In the genomic region with DNA sequence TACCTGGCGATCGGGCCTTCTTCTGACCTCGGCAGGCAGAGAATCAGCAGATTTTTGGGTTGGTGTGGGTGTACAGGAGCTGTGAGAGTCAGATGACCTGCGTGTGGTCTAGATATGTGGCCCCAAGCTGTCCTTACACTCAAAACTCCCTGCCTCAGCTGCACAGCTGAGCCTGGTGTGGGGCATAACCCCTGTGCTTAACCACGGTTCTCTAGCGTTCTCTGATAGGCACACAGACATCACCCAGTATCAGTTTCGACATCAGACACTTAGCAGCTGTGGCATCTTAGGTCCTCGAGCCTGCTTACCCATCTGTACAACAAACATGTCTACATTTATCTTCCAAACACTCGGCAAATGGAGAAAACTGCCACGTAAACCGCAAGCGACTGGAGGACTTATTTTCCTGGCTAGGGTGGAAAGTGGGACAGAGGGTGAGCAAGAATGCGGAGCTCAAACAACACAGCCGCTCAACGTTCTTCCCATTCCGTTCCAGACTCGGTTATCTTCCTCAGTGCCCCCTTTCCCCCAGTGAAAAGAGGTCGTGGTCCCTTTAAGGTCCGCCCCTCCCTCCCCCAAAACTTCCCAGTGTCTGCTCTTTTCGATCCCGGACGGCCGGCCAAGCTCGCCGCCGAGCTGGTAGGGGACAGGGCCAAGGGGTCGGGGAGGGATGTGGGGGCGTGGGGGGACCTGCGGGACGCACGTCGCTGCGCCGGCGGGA, we compare ENCODE assay signal across 7 mouse cellular contexts. TPM values are rescaled to one million over a fixed set of nuclear protein-coding genes. Genes with fewer than 3 reads are reported as not detected.
DNase-seq lines count a peak whose midpoint lies in the region; ATAC-seq and TF ChIP-seq lines count a peak whose summit lies in the region.

A gene (plus strand): TSS at position 321 of the 721 bp plus-strand sequence.

- H3K27me3 ChIP-seq in CH12.LX (replicated peaks) = no peaks in the 10 kb centered on the region
- H3K27me3 ChIP-seq in embryonic facial prominence, embryonic 15.5 days = no peaks in the 10 kb centered on the region
- H3K27me3 ChIP-seq in heart, embryonic 15.5 days = no peaks in the 10 kb centered on the region
- H3K27me3 ChIP-seq in lung, embryonic 14.5 days (ENCODE audit: insufficient read depth, low read length) = no peaks in the 10 kb centered on the region

- H3K27ac ChIP-seq in CH12.LX (ENCODE audit: insufficient read depth, low read depth) = peak within 1 kb of the TSS; percentile 89
- H3K27ac ChIP-seq in embryonic facial prominence, embryonic 15.5 days (replicated peaks) = peak within 1 kb of the TSS; percentile 100
- peak within 1 kb of the TSS; percentile 100 for H3K27ac ChIP-seq in heart, embryonic 15.5 days
- H3K27ac ChIP-seq in lung, embryonic 14.5 days (ENCODE audit: low read depth) = peak within 1 kb of the TSS; percentile 100

- no peak for TF ChIP-seq RAD21 in CH12.LX (IDR thresholded peaks at IDR 0.05; ENCODE audit: low read depth, low read length)

- peak within 1 kb of the TSS; percentile 70 for H3K4me2 ChIP-seq in CH12.LX (ENCODE audit: insufficient read depth, low read depth, poor library complexity, severe bottlenecking)
- H3K4me2 ChIP-seq in embryonic facial prominence, embryonic 15.5 days (replicated peaks) = peak within 1 kb of the TSS; percentile 94
- peak within 1 kb of the TSS; percentile 88 for H3K4me2 ChIP-seq in heart, embryonic 15.5 days
- H3K4me2 ChIP-seq in lung, embryonic 14.5 days = peak within 1 kb of the TSS; percentile 98

- H3K9me3 ChIP-seq in CH12.LX (replicated peaks; ENCODE audit: low read length) = no peaks in the 10 kb centered on the region
- no peaks in the 10 kb centered on the region for H3K9me3 ChIP-seq in embryonic facial prominence, embryonic 15.5 days (replicated peaks)
- no peaks in the 10 kb centered on the region for H3K9me3 ChIP-seq in heart, embryonic 15.5 days (replicated peaks)
- no peaks in the 10 kb centered on the region for H3K9me3 ChIP-seq in lung, embryonic 14.5 days (ENCODE audit: low read depth, low read length)

- H3K9ac ChIP-seq in CH12.LX (ENCODE audit: insufficient read depth, low read depth) = peak within 1 kb of the TSS; percentile 96
- H3K9ac ChIP-seq in embryonic facial prominence, embryonic 15.5 days = peak within 1 kb of the TSS; percentile 84
- peak within 1 kb of the TSS; percentile 97 for H3K9ac ChIP-seq in heart, embryonic 15.5 days
- H3K9ac ChIP-seq in lung, embryonic 14.5 days = peak within 1 kb of the TSS; percentile 91

- H3K36me3 ChIP-seq in CH12.LX (replicated peaks in 1 of 2; ENCODE audit: control insufficient read depth in 1 of 2, insufficient read depth in 1 of 2, low read length in 1 of 2) = peaks cover 14 to 16% of the 10 kb centered on the region in 2 experiments
- peaks cover 4% of the 10 kb centered on the region for H3K36me3 ChIP-seq in embryonic facial prominence, embryonic 15.5 days
- peaks cover 10% of the 10 kb centered on the region for H3K36me3 ChIP-seq in heart, embryonic 15.5 days
- peaks cover 19% of the 10 kb centered on the region for H3K36me3 ChIP-seq in lung, embryonic 14.5 days (ENCODE audit: insufficient read depth)

- peak within 1 kb of the TSS; percentile 63 to 90 (median 74) for H3K4me3 ChIP-seq in CH12.LX (replicated peaks in 1 of 3; ENCODE audit: low read depth in 2 of 3, low read length in 2 of 3, poor library complexity in 1 of 3)
- H3K4me3 ChIP-seq in embryonic facial prominence, embryonic 15.5 days (replicated peaks) = peak within 1 kb of the TSS; percentile 79
- H3K4me3 ChIP-seq in heart, embryonic 15.5 days = peak within 1 kb of the TSS; percentile 92
- peak within 1 kb of the TSS; percentile 81 for H3K4me3 ChIP-seq in lung, embryonic 14.5 days (ENCODE audit: low read depth, low read length)

- in situ Hi-C loops in CH12.LX (cut with MboI; ENCODE audit: low pct_ligation_motif_present, low pct_unique_long_range_greater_than_20kb, low sequenced_read_pairs) = no loop called here

- peak; percentile 68 for TF ChIP-seq POLR2A in CH12.LX (IDR thresholded peaks at IDR 0.05; ENCODE audit: low read depth, low read length)

- peaks cover 5 to 31% of the 10 kb centered on the region in 2 experiments for H3K4me1 ChIP-seq in CH12.LX (ENCODE audit: control insufficient read depth in 1 of 2, insufficient read depth in 2 of 2)
- H3K4me1 ChIP-seq in embryonic facial prominence, embryonic 15.5 days = peaks cover 31% of the 10 kb centered on the region
- H3K4me1 ChIP-seq in heart, embryonic 15.5 days (replicated peaks) = peaks cover 34% of the 10 kb centered on the region
- H3K4me1 ChIP-seq in lung, embryonic 14.5 days (ENCODE audit: insufficient read depth) = peaks cover 18% of the 10 kb centered on the region

- H3K79me2 ChIP-seq in CH12.LX (replicated peaks; ENCODE audit: control insufficient read depth, extremely low read depth, insufficient read depth, poor library complexity, severe bottlenecking) = peaks cover 21% of the 10 kb centered on the region

- 1% methylated on average over 35 of the region's 35 CpGs for WGBS in embryonic facial prominence, embryonic 15.5 days
- WGBS in heart, embryonic 15.5 days = 2% methylated on average over 35 of the region's 35 CpGs
- WGBS in lung, embryonic 14.5 days = 2% methylated on average over 35 of the region's 35 CpGs

- TF ChIP-seq CTCF in CH12.LX (conservative IDR thresholded peaks at IDR 0.05 in 1 of 2, IDR thresholded peaks at IDR 0.05 in 1 of 2; ENCODE audit: low read depth in 2 of 2, low read length in 2 of 2) = no peak
- TF ChIP-seq CTCF in lung, embryonic 14.5 days (IDR thresholded peaks at IDR 0.05; ENCODE audit: low read depth) = no peak

- peak; percentile 9 for ATAC-seq in embryonic facial prominence, embryonic 15.5 days (ENCODE audit: insufficient number of reproducible peaks, low FRiP score, low TSS enrichment, low read depth)
- peak; percentile 17 for ATAC-seq in heart, embryonic 15.5 days (replicated peaks; ENCODE audit: insufficient number of reproducible peaks, insufficient read depth, low FRiP score, low read depth)
- ATAC-seq in lung, embryonic 14.5 days (ENCODE audit: insufficient read depth) = peak; percentile 12

- peak; percentile 71 for TF ChIP-seq EP300 in CH12.LX (IDR thresholded peaks at IDR 0.05; ENCODE audit: low read length)

- dilution Hi-C loops in CH12.LX (cut with MboI; ENCODE audit: extremely low pct_ligation_motif_present, extremely low pct_unique_long_range_greater_than_20kb, low sequenced_read_pairs) = no loop called here

- peak; percentile 79 for DNase-seq in CH12.LX (ENCODE audit: extremely low read depth)
- peak; percentile 91 for DNase-seq in Muller cell, postnatal 12 days (ENCODE audit: inconsistent ontology term)
- DNase-seq in kidney, postnatal 4 days = peak; percentile 34 to 88
- peak; percentile 76 for DNase-seq in lung, embryonic 14.5 days
- peak; percentile 72 for DNase-seq in skeletal muscle tissue, adult 2 months (ENCODE audit: low read depth, low spot score)

TF ChIP-seq in CH12.LX, 34 proteins besides CTCF, POLR2A, EP300 and RAD21 (continues in another document):
- no peak for TF ChIP-seq ELF1 (IDR thresholded peaks at IDR 0.05; ENCODE audit: low read depth, low read length)
- TF ChIP-seq SMC3 (IDR thresholded peaks at IDR 0.05; ENCODE audit: low read depth, low read length) = no peak
- no peak for TF ChIP-seq ZC3H11A (IDR thresholded peaks at IDR 0.05; ENCODE audit: low read depth, low read length)
- TF ChIP-seq POLR2AphosphoS2 (IDR thresholded peaks at IDR 0.05; ENCODE audit: low read depth, low read length) = no peak
- TF ChIP-seq MXI1 (IDR thresholded peaks at IDR 0.05; ENCODE audit: low read depth, low read length) = peak; percentile 15; the same call in 1 of the 2 replicates
- peak; percentile 4; the same call in 1 of the 2 replicates for TF ChIP-seq JUND (conservative IDR thresholded peaks at IDR 0.05; ENCODE audit: low read depth, low read length)
- TF ChIP-seq RCOR1 (conservative IDR thresholded peaks at IDR 0.05; ENCODE audit: low read depth, low read length) = no peak
- TF ChIP-seq ZMIZ1 (IDR thresholded peaks at IDR 0.05; ENCODE audit: low read depth, low read length) = peak; percentile 47; the same call in 1 of the 2 replicates
- no peak for TF ChIP-seq ZKSCAN1 (IDR thresholded peaks at IDR 0.05; ENCODE audit: borderline replicate concordance, low read depth, low read length)
- peak; percentile 85 for TF ChIP-seq ETS1 (conservative IDR thresholded peaks at IDR 0.05; ENCODE audit: low read depth, low read length)
- no peak for TF ChIP-seq USF2 (conservative IDR thresholded peaks at IDR 0.05; ENCODE audit: low read depth, low read length)
- no peak for TF ChIP-seq MAFK (IDR thresholded peaks at IDR 0.05; ENCODE audit: insufficient replicate concordance, low read length)
- TF ChIP-seq UBTF (IDR thresholded peaks at IDR 0.05; ENCODE audit: low read depth, low read length) = peak; percentile 15; the same call in 1 of the 2 replicates
- TF ChIP-seq PAX5 (IDR thresholded peaks at IDR 0.05; ENCODE audit: low read length) = no peak
- TF ChIP-seq HCFC1 (IDR thresholded peaks at IDR 0.05; ENCODE audit: low read depth, low read length) = no peak
- peak; percentile 61; the same call in 1 of the 2 replicates for TF ChIP-seq NELFE (IDR thresholded peaks at IDR 0.05; ENCODE audit: low read depth, low read length)
- TF ChIP-seq MAZ (IDR thresholded peaks at IDR 0.05; ENCODE audit: low read depth, low read length) = no peak
- TF ChIP-seq SIN3A (IDR thresholded peaks at IDR 0.05; ENCODE audit: low read length) = peak; percentile 54
- TF ChIP-seq GABPA (IDR thresholded peaks at IDR 0.05; ENCODE audit: insufficient replicate concordance, low read depth, low read length) = no peak
- TF ChIP-seq USF1 (IDR thresholded peaks at IDR 0.05; ENCODE audit: low read depth, low read length) = no peak
- peak; percentile 85 for TF ChIP-seq BHLHE40 (IDR thresholded peaks at IDR 0.05; ENCODE audit: low read depth, low read length)
- TF ChIP-seq E2F4 (IDR thresholded peaks at IDR 0.05; ENCODE audit: insufficient replicate concordance, low read depth, low read length) = no peak
- no peak for TF ChIP-seq KAT2A (IDR thresholded peaks at IDR 0.05; ENCODE audit: insufficient replicate concordance, low read length)
- no peak for TF ChIP-seq JUN (IDR thresholded peaks at IDR 0.05; ENCODE audit: insufficient read depth, low read depth, low read length)
- TF ChIP-seq ZNF384 (IDR thresholded peaks at IDR 0.05; ENCODE audit: low read depth, low read length) = no peak
- peak; percentile 44; the same call in 1 of the 2 replicates for TF ChIP-seq CHD2 (IDR thresholded peaks at IDR 0.05; ENCODE audit: low read length)

RNA-seq across cellular contexts. Expression of the gene that starts here (rescaled TPM):
- total RNA-seq in CH12.LX (2012; rRNA removed) (296 and 342 TPM in 2 replicates), CH12.LX (2014; rRNA removed) (365 and 371 TPM in 2 replicates)
- 640 and 645 TPM in 2 replicates for polyA plus RNA-seq in CH12.LX (2012; ENCODE audit: insufficient read length, low read depth)
- 211 and 225 TPM in 2 replicates for polyA plus RNA-seq in embryonic facial prominence, embryonic 15.5 days (2015; fragmentation: Nextera tagmentation; extraction: Ambion mirVana)
- polyA plus RNA-seq in heart, embryonic 15.5 days (2015; fragmentation: Nextera tagmentation; extraction: Ambion mirVana) = 152 and 158 TPM in 2 replicates
- 254 and 255 TPM in 2 replicates for polyA plus RNA-seq in lung, embryonic 14.5 days (2014; fragmentation: Nextera tagmentation; extraction: Ambion mirVana)

Comparison
In these comparisons a context has a peak if more than half of its experiments do, and no peak if none do; other contexts are left out.
1. Peak in every context shown above with its lines: DNase-seq, ATAC-seq, H3K4me3 ChIP-seq and H3K27ac ChIP-seq.